Mouse (Mus musculus) embryo, embryonic 11 days (tissue): ENCODE data around the gene Gm21970.

Source experiments
- DNase-seq: peaks from one replicate; pipeline ENCODE4 v3.0.0-alpha.2; 2015

The Gm21970 gene

GRCm38 (mm10) chr16:91373473-91374252, 17.9 kb upstream of the Gm21970 start:
- no peak for DNase-seq

- DNase-seq, result no peak
These were observed 17.3 kb upstream of the Gm21970 start for GRCm38 (mm10) chr16:91374253-91374634.

- no peak for DNase-seq
These were observed 14.8 kb upstream of the Gm21970 start for GRCm38 (mm10) chr16:91376701-91377100.

GRCm38 (mm10) chr16:91378431-91378986, 13.0 kb upstream of the Gm21970 start:
- DNase-seq, result no peak

GRCm38 (mm10) chr16:91378991-91379390, 12.5 kb upstream of the Gm21970 start:
- DNase-seq, result no peak

GRCm38 (mm10) chr16:91379412-91379811, 12.1 kb upstream of the Gm21970 start:
- no peak for DNase-seq

GRCm38 (mm10) chr16:91380151-91380550, 11.4 kb upstream of the Gm21970 start:
- DNase-seq, result no peak

GRCm38 (mm10) chr16:91381606-91382005, 9.9 kb upstream of the Gm21970 start:
- DNase-seq, result no peak

- no peak for DNase-seq
These were observed 9.2 kb upstream of the Gm21970 start for GRCm38 (mm10) chr16:91382261-91382790.

- no peak for DNase-seq
These were observed 7.3 kb upstream of the Gm21970 start for GRCm38 (mm10) chr16:91384221-91384620.

- no peak for DNase-seq
These were observed 5.9 kb upstream of the Gm21970 start for GRCm38 (mm10) chr16:91385621-91386020.

- DNase-seq, result no peak
These were observed 5.0 kb upstream of the Gm21970 start for GRCm38 (mm10) chr16:91386419-91387120.

- no peak for DNase-seq
These were observed 4.4 kb upstream of the Gm21970 start for GRCm38 (mm10) chr16:91387121-91387486.

- no peak for DNase-seq
These were observed 1.4 kb upstream of the Gm21970 start for GRCm38 (mm10) chr16:91390100-91390499.

GRCm38 (mm10) chr16:91394826-91395410, 3.4 kb downstream of the Gm21970 start:
- no peak for DNase-seq

GRCm38 (mm10) chr16:91395633-91396392, 4.3 kb downstream of the Gm21970 start:
- no peak for DNase-seq

GRCm38 (mm10) chr16:91396844-91397537, 5.5 kb downstream of the Gm21970 start:
- DNase-seq, result no peak

- no peak for DNase-seq
These were observed 6.5 kb downstream of the Gm21970 start for GRCm38 (mm10) chr16:91398030-91398429.

GRCm38 (mm10) chr16:91398944-91399343, 7.4 kb downstream of the Gm21970 start:
- no peak for DNase-seq

- no peak for DNase-seq
These were observed 10.1 kb downstream of the Gm21970 start for GRCm38 (mm10) chr16:91401569-91402165.

GRCm38 (mm10) chr16:91403784-91404183, 12.3 kb downstream of the Gm21970 start:
- no peak for DNase-seq

GRCm38 (mm10) chr16:91404187-91404586, 12.7 kb downstream of the Gm21970 start:
- DNase-seq, result no peak
